Mouse (Mus musculus): Measurements from ENCODE around the gene Olfr1264. TPM values are rescaled to one million over a fixed set of nuclear protein-coding genes. Genes with fewer than 3 reads are reported as not detected.

The Olfr1264 gene
- total RNA-seq (2021) = not detected
- long read RNA-seq, experiment 1 = 0 reads
- long read RNA-seq, experiment 2 = 0 reads

GRCm38 (mm10) chr2:90025477-90025876 lies at the start of gene Olfr1264:
Gene Olfr1264, minus strand, starts transcription at chr2:90025577.
- DNase-seq (ENCODE audit: extremely low spot score in 1 of 2, low spot score in 2 of 2) = no peak
- Histone ChIP-seq H3K27ac (no peak within 1 kb of the TSS), H3K4me3 (no peak within 1 kb of the TSS)
- intact Hi-C loops (cut with DNase I) = no loop called here
- TF ChIP-seq CTCF (IDR thresholded peaks at IDR 0.05) = no peak

DNA sequence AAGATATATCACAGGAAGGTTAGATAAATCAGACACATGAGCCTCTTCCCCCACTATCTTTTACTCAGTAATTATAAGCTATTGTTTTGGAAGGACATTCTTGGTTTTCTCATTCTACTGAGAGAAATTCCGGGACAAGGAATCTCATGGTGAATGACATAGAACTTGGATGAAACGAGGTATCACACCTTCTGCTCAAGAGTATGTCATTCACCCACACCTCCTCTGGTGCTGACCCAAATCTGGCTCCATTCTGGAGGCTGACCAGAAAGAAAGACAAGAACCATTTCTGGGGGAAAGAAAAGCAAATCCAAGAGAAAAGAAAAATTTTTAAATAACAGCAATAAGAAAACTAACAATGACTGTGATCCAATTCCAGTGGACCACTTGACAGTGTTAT lies 44.7 kb upstream of the Olfr1264 start:
- intact Hi-C loops (cut with DNase I) = no loop called here
- H3K27ac ChIP-seq = no peak overlapping the region
- DNase-seq (ENCODE audit: extremely low spot score in 1 of 2, low spot score in 2 of 2) = no peak
- TF ChIP-seq CTCF (IDR thresholded peaks at IDR 0.05) = no peak
- no peak overlapping the region for H3K4me3 ChIP-seq

DNA sequence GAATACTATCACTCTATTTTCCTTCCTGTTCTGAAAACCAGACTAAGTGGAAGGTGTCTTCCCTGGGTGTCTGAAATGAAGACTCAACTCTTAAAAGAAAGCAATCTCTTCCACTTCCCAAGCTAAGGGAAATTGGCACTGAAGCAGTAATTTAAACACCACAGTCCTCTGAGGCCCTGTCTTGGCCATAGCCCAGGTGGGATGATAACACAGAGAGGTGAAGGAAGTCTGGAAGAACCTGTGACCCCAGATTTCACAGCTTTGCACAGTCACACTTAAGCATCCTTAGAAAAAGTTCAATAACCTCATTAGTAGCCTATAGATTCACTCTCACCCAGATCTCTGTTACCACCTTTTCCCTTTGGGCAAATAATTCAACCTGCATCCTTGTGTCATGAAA lies 38.1 kb upstream of the Olfr1264 start, which contains the start of gene Olfr140:
Gene Olfr140, minus strand, starts transcription at position 101 of the 400 bp plus-strand sequence.
- Histone ChIP-seq H3K27ac (no peak within 1 kb of the TSS), H3K4me3 (no peak within 1 kb of the TSS)
- DNase-seq (ENCODE audit: extremely low spot score in 1 of 2, low spot score in 2 of 2) = no peak
- no peak for TF ChIP-seq CTCF (IDR thresholded peaks at IDR 0.05)
- intact Hi-C loops (cut with DNase I) = no loop called here

GRCm38 (mm10) chr2:90035037-90035436 lies 9.7 kb upstream of the Olfr1264 start, which contains the start of gene Olfr1265:
Gene Olfr1265, plus strand, starts transcription at chr2:90035337.
- no peak within 1 kb of the TSS for H3K27ac ChIP-seq
- no peak within 1 kb of the TSS for H3K4me3 ChIP-seq
- no peak for TF ChIP-seq CTCF (IDR thresholded peaks at IDR 0.05)
- no peak for DNase-seq (ENCODE audit: extremely low spot score in 1 of 2, low spot score in 2 of 2)
- intact Hi-C loops (cut with DNase I) = no loop called here

DNA sequence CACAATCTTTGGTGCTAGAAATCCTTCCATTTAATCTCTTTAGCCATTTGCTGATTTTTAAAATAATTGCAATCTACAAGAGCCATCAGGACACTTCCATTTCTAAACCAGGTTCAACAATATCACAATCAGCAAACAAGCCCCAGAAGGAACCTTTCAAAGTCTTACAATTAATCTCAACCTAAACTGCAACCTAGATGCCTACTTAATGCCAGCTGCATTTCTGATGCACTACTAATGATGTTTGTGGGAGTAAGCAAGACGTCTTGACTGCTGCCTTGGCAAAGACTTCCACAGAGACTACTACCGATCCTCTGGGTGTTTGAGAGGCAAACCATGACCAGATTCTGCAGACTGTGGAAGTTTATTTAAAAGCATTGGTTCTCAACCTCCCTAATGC lies 13.5 kb downstream of the Olfr1264 start, which contains the start of gene Olfr1263:
Gene Olfr1263, plus strand, starts transcription at position 301 of the 400 bp plus-strand sequence.
- no peak for DNase-seq (ENCODE audit: extremely low spot score in 1 of 2, low spot score in 2 of 2)
- TF ChIP-seq CTCF (IDR thresholded peaks at IDR 0.05) = no peak
- Histone ChIP-seq H3K4me3 (no peak within 1 kb of the TSS), H3K27ac (no peak within 1 kb of the TSS)
- intact Hi-C loops (cut with DNase I) = no loop called here

DNA sequence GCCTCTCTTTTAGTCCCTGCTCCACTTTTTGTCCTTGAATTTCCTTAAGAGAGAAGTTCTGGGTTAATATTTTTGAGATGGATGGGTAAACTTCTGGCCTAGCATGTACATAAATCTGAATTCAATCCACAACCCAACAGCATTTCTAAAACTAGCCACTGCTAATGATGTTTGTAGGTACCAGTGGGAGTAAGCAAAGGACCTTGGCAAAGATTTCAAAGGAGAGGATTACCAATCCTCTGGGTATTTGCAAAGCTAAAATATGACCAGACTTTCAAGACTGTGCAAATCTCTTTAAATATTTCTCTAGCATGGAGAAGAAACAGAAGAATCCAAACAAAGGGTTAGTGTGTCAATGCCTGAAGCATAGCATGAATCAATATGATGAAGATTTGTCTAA lies 25.5 kb downstream of the Olfr1264 start, which contains the start of gene Olfr1262:
Gene Olfr1262, plus strand, starts transcription at position 301 of the 400 bp plus-strand sequence.
- intact Hi-C loops (cut with DNase I) = no loop called here
- TF ChIP-seq CTCF (IDR thresholded peaks at IDR 0.05) = no peak
- no peak within 1 kb of the TSS for H3K27ac ChIP-seq
- DNase-seq (ENCODE audit: extremely low spot score in 1 of 2, low spot score in 2 of 2) = no peak
- no peak within 1 kb of the TSS for H3K4me3 ChIP-seq

DNA sequence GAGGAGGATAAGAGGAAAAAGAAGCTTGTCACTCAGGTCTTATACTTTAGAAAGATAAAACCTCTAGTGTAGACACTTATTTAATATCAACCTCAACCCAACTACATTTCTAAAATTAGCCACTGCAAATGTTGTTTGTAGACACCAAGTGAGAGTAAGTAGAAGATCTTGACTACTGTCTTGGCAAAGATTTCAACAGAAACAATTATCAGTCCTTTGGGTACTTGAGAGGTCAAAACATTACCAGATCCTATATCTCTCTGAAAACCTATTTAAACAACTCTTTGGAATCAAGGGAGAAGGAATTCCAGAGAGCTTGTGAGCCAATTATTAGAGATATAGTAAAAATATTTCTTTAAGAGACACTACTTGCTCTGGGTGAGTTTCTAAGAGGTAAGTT lies 34.5 kb downstream of the Olfr1264 start, which contains the start of gene Olfr1261:
Gene Olfr1261, plus strand, starts transcription at position 301 of the 400 bp plus-strand sequence.
- no peak for TF ChIP-seq CTCF (IDR thresholded peaks at IDR 0.05)
- intact Hi-C loops (cut with DNase I) = no loop called here
- no peak within 1 kb of the TSS for H3K4me3 ChIP-seq
- H3K27ac ChIP-seq = no peak within 1 kb of the TSS
- no peak for DNase-seq (ENCODE audit: extremely low spot score in 1 of 2, low spot score in 2 of 2)

DNA sequence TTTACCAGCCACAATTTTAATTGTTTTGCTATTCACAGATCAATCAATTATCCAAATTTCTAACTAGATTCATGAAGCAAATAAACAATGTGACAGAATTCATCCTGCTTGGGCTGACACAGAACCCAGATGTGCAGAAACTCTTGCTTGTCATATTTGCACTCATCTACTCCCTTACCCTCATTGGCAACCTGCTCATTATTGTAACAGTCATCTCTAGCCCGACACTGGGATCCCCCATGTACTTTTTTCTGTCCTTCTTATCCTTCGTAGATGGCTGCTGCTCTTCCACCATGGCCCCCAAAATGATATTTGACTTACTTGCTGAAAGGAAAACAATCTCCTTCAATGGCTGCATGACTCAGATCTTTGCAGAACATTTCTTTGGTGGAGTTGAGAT lies 47.7 kb downstream of the Olfr1264 start:
- intact Hi-C loops (cut with DNase I) = no loop called here
- TF ChIP-seq CTCF (IDR thresholded peaks at IDR 0.05) = no peak
- DNase-seq (ENCODE audit: extremely low spot score in 1 of 2, low spot score in 2 of 2) = no peak

DNA sequence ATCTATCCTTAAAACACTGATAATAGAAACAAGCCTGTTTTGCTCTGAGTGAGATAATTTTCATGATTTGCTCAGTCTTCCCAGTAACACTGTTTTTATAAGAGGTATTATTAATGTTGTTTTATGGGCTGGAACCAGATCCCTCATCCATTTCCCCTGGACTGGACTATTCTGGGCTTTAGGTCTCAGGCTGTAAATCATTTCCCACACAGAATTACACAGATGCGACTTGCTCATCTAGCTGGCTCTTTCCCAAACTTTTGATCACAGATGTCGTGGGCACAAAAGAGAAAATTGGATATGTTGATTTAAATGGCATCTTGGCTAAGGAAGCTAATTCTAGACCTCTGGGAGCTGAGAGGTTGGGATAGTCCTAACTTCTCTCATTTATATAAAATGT lies 51.2 kb downstream of the Olfr1264 start, which contains the start of gene Olfr1260:
Gene Olfr1260, plus strand, starts transcription at position 157 of the 400 bp plus-strand sequence.
- no peak for TF ChIP-seq CTCF (IDR thresholded peaks at IDR 0.05)
- intact Hi-C loops (cut with DNase I) = no loop called here
- Histone ChIP-seq H3K27ac (no peak within 1 kb of the TSS), H3K4me3 (no peak within 1 kb of the TSS)
- no peak for DNase-seq (ENCODE audit: extremely low spot score in 1 of 2, low spot score in 2 of 2)

More for the DNA sequence above, 47.7 kb downstream of the Olfr1264 start:
- Histone ChIP-seq H3K4me3 (no peak overlapping the region), H3K27ac (no peak overlapping the region)

Other genes starting within 250 kb of the Olfr1264 start
- not detected for gene Olfr1254, start 232.0 kb downstream of the Olfr1264 start, total RNA-seq (2021)
- not detected for gene Olfr1255, start 213.5 kb downstream of the Olfr1264 start, total RNA-seq (2021)
- not detected for gene Olfr1256, start 184.0 kb downstream of the Olfr1264 start, total RNA-seq (2021)
- not detected for gene Olfr48, start 177.4 kb downstream of the Olfr1264 start, total RNA-seq (2021)
- gene Olfr1257, start 147.1 kb downstream of the Olfr1264 start, total RNA-seq (2021) = not detected
- not detected for gene Olfr1258, start 98.3 kb downstream of the Olfr1264 start, total RNA-seq (2021)
- gene Olfr1259, start 76.9 kb downstream of the Olfr1264 start, total RNA-seq (2021) = not detected
- not detected for gene Olfr1260, start 51.2 kb downstream of the Olfr1264 start, total RNA-seq (2021)
- gene Olfr1261, start 34.4 kb downstream of the Olfr1264 start, total RNA-seq (2021) = not detected
- not detected for gene Olfr1262, start 25.4 kb downstream of the Olfr1264 start, total RNA-seq (2021)
- gene Olfr1263, start 13.4 kb downstream of the Olfr1264 start, total RNA-seq (2021) = not detected
- not detected for gene Olfr1265, start 9.8 kb upstream of the Olfr1264 start, total RNA-seq (2021)
- gene Olfr140, start 38.0 kb upstream of the Olfr1264 start, total RNA-seq (2021) = not detected
- gene Olfr1269, start 95.8 kb upstream of the Olfr1264 start, total RNA-seq (2021) = not detected
- gene Olfr32, start 116.7 kb upstream of the Olfr1264 start, total RNA-seq (2021) = not detected
- gene Olfr1270, start 127.5 kb upstream of the Olfr1264 start, total RNA-seq (2021) = not detected
- gene Olfr1506, start 198.9 kb upstream of the Olfr1264 start, total RNA-seq (2021) = under 1 TPM; 0.14 TPM
- gene Olfr142, start 232.0 kb upstream of the Olfr1264 start, total RNA-seq (2021) = not detected
- not detected for gene Olfr1271, start 245.5 kb upstream of the Olfr1264 start, total RNA-seq (2021)

Data from left cerebral cortex, adult 2 months (tissue).